Mouse (Mus musculus) urinary bladder, postnatal 4 days (tissue): Measurements from ENCODE around the gene Prdm5.

ENCODE experiments used
- DNase-seq, 2 experiments: peaks; one replicate each; pipeline ENCODE4 v3.0.0; 2021 to 2022; ENCODE audit warnings: low spot score in 2 of 2

The Prdm5 gene

DNA sequence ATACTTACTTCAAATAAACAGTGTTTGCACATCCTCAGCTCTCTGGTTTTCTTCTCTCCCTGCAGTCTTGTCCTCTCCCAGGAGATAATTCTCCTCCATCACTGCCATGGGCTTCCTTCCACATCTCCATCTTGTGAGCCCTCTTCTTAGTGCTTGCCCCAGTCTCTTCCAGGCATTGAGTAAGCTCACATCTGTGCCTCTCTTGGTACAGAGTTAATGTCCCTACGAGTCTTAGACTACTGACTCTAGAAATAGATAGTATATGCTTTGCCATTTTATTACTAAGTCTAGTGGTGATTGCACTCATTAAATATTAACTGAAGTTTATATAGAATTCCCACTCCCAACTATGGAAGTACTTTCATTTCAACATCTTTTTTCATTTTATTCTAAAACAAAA lies 154.0 kb downstream of the Prdm5 start:
- no peak for DNase-seq

DNA sequence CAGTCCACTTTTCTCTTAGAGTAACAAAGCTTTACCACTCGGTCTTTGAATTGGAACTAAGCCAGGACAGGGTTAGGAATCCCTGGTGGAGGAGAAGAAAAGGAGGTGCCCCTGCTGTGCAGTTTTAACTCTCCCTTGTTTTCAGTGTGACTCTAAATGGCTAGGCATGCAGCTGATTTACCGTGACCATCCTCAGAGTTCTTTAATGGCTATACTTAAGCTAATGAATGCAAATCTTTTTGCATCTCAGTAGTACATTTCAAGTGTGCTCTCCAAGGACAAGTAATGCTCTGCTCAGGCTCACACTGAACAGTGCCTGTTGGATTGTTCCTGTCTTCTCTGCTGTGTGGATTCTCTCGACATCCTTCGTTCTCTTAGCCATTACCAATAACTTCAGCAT lies 154.4 kb downstream of the Prdm5 start:
- DNase-seq = no peak

DNA sequence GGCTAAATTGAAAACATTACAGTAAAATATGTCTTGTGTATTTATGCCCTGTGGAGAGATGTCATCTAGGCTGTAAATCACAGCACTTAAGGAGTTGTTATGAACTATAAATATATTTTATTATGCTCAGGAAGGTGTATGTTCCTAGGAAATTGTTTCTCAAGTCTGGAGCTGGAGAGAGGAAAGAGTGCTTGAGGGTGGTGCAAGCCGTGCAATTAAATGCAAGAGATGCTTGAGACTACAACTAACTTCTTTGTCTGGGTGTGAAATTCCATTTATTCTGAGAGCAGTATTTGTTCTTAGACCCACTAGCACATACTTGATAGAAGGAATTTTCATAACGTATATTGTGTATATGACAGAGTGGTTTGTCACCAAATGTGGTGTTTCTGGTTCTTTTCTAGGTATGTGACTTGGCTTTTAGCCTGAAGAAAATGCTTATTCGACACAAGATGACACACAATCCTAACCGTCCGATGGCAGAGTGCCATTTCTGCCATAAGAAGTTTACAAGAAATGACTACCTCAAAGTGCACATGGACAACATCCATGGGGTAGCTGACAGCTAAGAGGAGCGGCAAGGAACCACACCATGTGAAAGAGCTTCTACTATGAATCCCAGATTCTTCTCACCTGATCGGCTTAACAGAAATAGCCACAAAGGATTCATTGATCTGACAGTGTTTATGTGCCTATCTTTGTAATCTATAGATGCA lies 156.9 kb downstream of the Prdm5 start:
- DNase-seq = no peak

DNA sequence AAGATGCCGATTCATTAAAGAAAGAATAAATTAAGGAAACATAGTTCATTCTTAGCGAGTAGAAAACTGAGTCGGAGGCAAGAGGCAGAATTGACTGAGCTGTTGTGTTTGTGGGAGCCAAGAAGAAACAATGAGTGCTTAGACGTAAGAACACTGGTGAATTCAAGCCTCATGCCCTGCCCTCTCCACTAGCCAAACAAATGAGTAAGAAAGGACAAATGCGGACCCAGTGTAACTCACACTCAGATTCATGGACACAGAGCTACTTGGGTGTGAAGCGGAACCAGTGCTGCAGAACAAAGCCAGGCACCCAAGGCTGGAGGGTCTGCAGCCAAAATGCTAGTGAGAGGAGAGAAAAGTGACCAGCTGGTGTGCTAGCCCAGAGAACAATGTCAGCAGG lies 171.7 kb downstream of the Prdm5 start:
- DNase-seq = no peak

DNA sequence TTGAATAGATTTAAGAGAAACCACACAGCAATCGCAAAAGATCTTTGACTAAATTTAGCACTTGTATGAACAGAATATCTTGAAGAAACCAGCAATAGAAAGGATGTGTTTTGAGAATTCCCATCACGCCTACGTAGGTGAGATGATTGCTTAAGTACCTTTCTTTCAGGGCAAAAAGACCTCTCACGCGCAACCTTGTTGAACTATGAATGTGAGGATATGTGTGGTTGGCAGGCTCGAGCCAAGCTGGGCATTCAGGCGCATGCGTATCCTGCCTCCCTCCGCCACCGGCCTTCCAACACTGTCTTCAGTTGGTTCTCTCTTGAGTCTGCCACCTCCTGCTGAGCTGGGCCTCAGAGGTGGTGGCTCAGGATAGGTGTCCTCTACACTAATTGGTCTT lies 173.5 kb downstream of the Prdm5 start, which contains the start of gene 4930544G11Rik:
Gene 4930544G11Rik, plus strand, starts transcription at position 301 of the 400 bp plus-strand sequence.
- DNase-seq = no peak

DNA sequence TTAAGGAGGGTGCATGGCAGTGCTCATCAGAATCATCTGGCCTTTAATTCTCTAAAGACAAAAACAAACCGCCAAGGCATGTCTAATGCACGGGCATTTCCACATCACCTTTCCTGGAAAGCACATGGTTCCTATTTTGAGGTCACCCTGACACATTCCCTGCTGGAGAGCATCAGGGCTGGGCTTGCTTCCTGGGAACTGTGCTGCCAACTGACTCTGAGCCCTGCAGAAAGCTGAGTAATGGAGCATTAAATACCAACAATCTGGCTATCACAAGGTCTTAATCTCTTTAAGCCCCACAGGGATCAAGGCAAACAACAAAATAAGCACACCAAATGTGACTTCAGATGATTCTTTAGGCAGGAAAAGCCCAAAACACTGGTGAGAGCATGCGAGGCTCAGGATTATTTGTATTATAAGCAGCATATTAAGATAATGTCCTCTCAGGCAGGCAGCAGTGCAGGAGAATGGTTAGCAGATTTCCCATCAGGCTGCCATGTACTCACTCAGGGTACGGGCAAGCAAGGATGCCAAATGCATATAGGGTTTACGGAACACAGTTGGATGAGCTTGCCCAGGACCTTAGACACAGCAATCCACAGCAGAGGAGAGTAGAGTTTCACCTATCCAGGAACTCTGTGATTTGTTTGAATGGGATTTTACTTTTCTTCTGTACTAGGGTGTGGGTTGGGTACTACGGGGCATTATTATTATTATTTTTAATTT lies 190.8 kb downstream of the Prdm5 start:
- DNase-seq = no peak

DNA sequence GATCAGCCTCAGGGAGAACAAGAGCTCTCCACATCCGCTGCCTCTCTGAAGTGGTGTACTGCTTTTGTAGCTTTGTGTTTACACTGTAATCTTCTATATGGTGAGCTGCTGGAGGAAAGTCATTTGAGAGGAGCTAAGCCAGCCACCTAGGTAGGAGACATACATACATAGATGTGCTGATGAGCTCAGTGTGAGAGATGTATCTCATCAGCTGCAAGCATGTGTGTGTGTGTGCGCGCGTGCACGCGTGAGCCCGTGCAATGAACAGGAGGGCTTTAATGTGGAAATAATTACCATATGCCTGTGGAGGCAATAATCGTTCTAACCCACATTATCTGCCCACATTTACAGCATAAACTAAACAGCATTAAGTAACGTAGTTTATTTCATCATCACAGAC lies 191.6 kb downstream of the Prdm5 start:
- DNase-seq = no peak
